Mouse (Mus musculus): Measurements from ENCODE around the gene Olfr1378.

The Olfr1378 gene

GRCm38 (mm10) chr11:51016341-51016740 is 50.0 kb downstream of the Olfr1378 start:
- H3K4me1 ChIP-seq (replicated peaks; ENCODE audit: low read depth, low read length), result no peaks in the 10 kb centered on the region
- peaks cover 4% of the 10 kb centered on the region; the same call in 1 of the 2 replicates for H3K9me3 ChIP-seq (ENCODE audit: low read length)
- H3K36me3 ChIP-seq (ENCODE audit: insufficient read depth, low read length), result no peaks in the 10 kb centered on the region
- TF ChIP-seq POU5F1 (IDR thresholded peaks at IDR 0.05; ENCODE audit: borderline replicate concordance, low read length) (no peak), NANOG (IDR thresholded peaks at IDR 0.05; ENCODE audit: borderline replicate concordance, low read length) (no peak), CTCF (conservative IDR thresholded peaks at IDR 0.05; ENCODE audit: low read length) (no peak)
- no peaks in the 10 kb centered on the region for H3K27me3 ChIP-seq (ENCODE audit: insufficient read depth, low read length)
- no peak overlapping the region for H3K4me3 ChIP-seq (replicated peaks; ENCODE audit: low read length)
